Mouse (Mus musculus) embryonic stem cell, embryonic (primary cell): Measurements from ENCODE around the gene Ctso.

Source experiments
- CTCF ChIA-PET, 4 experiments: fragments of 300-600 bp in 2 of 4; fragments of 350-600 bp in 2 of 4; sonication (Branson Sonifier 250); formaldehyde crosslinking; loops; one replicate each; lab custom pipeline; 2022; ENCODE audit warnings: inconsistent platforms in 2 of 4; lab: Charles Lee
- POLR2A ChIA-PET, 4 experiments: fragments of 300-600 bp in 2 of 4; fragments of 350-600 bp in 2 of 4; sonication (Branson Sonifier 250); formaldehyde crosslinking; loops; one replicate each; lab custom pipeline; 2022; ENCODE audit warnings: antibody characterized with exemption in 4 of 4, inconsistent platforms in 1 of 4; lab: Charles Lee

Gene Ctso

DNA sequence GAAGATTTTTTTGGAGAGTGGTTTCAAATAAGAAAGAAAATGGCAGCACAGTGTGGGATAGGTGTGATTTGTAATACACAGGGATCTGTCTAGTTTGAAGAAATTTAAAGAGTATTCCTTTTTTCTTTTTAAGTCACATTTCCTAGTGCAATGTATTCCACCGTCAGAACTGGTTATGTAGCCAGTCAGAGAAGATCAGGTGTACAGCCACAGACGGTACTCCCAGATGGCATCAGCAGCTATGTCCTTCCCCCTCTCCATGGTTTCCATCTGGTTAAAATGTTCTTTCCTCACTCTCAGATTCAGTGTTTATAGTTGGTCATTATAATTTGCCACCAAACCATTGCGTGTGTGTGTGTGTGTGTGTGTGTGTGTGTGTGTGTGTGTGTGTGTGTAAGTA, 10.7 kb downstream of the Ctso start:
- ChIA-PET CTCF (no interaction called here), POLR2A (no interaction called here)

DNA sequence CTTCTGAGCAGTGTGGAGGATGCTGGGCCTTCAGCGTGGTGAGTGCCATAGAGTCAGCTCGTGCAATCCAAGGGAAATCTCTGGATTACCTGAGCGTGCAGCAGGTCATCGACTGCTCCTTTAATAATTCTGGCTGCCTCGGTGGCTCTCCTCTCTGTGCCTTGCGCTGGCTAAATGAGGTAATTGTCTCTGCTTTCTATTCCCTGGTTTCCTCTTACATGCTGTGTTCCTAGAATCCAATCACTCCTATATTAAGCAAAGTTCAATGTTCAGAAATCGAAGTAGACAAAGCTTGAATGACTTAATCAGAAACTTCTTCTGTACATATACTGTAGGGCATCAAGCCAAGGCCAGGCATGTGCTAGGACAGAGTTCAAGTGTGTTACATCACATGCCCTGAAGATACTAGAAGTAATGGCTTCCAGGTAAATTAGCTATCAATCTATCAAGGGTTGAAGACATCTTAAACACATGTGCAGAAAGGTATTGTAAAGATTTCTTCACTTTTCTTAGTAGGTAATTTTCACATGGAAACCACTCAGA, 12.5 kb downstream of the Ctso start:
- ChIA-PET CTCF (no interaction called here), POLR2A (no interaction called here)

DNA sequence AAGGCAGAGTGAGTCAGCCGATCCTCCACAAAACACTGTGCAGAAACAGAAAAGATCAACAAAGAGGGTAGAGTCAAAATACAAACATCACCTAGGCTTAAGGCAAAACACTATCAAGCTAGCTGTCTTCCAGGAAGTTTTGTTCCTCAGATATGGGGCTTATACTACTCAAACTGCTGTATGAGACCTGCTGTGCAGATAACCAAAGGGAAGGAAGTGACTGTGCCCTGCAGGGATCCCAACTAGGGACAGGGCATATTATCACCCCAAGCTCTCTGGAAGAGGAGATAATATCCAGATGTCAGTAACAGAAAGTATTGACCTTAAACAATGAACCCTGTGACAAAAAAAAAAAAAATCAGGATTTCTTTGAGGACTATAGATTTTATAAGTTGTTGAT, 16.6 kb downstream of the Ctso start:
- CTCF ChIA-PET = no interaction called here
- POLR2A ChIA-PET = no interaction called here

DNA sequence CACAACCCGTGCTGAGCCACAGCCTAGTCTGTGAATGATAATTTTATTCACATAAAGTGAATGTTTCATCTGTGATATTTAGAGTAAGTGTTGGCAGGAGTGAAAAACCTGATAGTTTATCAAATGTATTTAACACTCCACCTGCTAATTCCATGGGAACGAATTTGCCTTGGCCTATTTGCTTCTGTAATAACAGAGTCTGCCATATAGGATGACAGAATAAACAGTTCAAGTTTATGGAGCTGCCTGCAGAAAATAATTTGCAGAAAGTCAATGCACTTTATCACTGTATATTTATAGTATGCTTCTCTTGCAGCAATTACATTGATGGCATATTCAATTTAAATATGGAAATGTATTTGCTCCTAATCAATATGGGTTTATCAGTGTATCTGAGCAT, 19.4 kb downstream of the Ctso start:
- POLR2A ChIA-PET = no interaction called here
- CTCF ChIA-PET = no interaction called here

DNA sequence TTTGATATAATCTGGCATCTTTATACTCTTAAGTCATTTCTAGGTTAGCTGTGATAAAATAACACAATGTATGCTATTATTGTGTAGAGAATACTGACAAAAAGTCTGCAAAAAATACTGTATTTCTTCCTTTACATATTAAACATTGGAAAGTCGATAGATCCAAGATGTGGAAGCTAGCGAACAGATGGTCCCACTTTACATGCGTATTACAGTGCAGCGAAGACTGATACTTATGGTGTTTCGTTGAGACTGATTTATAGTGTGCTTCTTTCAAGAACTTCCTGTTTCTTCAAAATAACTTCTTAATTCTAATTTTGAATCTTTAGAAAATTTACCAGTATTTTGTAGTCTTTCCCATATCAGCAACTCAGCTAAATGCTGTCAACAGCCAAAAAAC, 25.1 kb downstream of the Ctso start:
- ChIA-PET POLR2A (no interaction called here), CTCF (no interaction called here)

DNA sequence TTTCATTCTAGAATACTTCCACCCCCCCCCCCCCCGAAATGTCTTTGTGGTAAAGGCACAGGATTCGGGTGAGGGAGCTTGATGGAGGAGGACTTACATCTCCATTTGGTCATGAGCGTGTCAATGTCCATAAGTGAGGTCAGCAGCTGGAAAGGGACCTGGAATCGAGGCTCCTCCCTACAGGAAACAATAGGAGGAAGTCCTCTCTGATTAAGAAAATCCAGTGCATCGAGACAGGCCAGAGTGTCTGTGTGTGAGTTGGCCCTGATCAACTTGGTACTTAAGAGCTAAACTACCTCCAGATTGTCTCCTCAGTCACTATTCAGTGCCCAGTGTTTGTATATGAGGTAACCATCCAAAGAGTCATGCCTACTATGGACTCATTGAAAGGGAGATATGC, 28.9 kb downstream of the Ctso start:
- POLR2A ChIA-PET = no interaction called here
- CTCF ChIA-PET = no interaction called here

DNA sequence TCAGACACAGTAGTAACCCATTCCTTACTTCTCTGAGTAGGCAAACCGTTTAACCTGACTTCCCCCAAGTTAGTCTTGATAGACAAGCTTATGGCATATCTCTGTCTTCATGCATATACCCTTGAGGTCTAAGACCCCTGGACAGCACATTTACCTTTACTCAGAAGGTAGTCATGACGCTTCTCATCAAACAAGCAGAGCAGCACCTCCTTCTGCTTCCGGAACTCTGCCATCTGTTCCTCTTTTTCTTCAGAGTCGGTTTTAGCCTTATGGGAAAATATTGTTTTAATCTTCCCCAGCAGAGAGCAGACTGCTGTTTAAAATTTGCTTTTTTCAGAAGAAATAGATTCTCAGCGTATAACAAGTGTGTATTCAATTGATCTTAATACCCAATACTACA, 31.4 kb downstream of the Ctso start:
- ChIA-PET POLR2A (no interaction called here), CTCF (no interaction called here)

DNA sequence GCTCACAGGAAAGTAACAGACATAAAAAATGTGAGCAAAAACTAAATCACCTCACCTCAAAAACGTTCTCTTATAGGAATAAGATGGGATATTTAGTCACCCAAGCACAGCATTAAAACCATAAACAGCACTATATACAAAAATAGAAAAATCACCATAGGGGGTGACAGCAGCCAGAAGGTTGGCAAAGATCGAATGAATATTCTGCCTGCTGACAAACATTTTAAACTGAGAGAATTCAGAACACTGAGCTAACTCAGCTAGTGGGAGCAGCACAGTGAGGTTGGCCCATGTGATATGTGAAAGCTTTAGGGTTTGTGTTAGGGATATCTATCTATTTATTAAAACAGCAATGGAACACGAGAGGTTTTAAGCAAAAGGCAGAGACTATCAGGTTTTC, 32.2 kb downstream of the Ctso start:
- ChIA-PET POLR2A (no interaction called here), CTCF (no interaction called here)

DNA sequence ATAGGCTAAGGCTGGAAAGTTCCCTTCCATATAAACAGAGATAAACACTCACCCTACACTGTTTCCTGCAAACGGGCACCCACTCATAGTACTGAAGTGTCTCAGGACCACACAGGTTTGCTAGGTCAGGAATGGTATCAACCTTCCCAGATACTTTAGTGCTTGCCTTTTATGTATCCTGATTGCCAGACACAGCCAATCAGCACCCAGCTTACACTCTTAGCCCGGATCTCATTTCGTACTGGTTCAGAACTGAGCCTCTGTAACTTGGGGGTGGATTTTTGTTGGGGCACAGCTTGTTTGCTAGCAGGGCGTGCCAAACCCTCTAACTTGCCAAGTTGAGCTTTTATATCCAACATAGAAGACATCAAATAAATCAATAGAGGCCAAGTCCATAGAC, 43.2 kb downstream of the Ctso start:
- CTCF ChIA-PET = no interaction called here
- POLR2A ChIA-PET = no interaction called here

DNA sequence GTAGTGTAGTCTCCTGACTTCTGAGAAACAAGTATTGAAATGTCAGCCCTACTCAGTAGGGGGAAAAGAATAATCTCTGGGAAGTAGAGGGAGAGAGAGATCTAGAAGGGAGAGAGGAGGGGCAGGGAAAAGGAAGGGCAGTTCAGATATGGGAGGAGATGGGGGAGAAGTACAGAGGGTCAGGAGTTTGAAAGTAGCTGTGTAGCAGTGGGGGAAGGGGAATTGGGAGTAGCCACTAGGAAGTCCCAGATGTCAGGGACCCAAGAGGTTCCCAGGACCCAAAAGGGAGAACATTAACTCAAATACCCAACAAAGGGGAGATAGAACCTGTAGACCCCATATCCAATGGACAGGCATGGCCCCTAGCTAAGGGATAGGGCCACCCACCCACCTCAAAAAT, 43.7 kb downstream of the Ctso start, which contains the start of gene Tdo2:
Gene Tdo2, minus strand, starts transcription at position 101 of the 400 bp plus-strand sequence.
- POLR2A ChIA-PET = no interaction called here
- CTCF ChIA-PET = no interaction called here

DNA sequence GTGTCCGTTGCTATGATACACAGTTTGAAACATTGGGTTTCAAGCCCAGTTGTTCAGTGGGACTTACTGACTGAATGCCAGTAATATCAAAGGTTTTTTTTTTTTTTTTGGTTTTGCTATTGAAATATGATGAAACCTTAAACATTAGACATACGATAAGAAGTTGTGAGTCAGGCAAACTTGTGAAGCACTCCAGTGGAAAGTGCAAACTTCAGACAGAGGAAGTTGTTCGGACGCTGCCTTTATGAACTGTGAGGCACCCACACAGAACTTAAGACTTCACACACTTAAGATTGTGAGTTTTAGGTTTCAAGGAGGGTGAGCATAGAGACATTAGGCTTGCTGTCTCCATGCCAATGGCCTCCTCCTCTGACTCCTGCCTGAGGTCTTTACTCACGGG, 49.2 kb downstream of the Ctso start:
- ChIA-PET CTCF (no interaction called here), POLR2A (no interaction called here)

DNA sequence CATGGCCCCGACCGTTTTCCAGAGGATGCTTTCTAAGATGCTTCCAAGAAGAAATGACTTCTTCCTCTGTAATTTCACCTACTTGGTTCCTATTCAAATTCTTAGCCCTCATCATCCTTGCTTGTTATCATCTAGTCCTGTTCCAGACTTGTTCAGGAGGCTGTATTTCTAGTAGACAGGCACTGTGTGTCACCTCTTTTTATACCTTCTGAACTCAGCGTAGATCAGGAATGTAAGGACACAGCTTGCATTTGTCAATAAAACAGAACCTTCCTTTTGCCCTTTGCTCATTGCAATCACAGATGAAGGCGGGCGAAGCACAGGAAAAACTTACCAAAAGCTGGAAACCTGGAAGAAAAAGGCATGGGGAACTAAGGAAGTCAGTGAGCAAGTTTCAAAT, 49.6 kb downstream of the Ctso start, which contains the start of gene Asic5:
Gene Asic5, plus strand, starts transcription at position 301 of the 400 bp plus-strand sequence.
- ChIA-PET POLR2A (no interaction called here), CTCF (no interaction called here)

DNA sequence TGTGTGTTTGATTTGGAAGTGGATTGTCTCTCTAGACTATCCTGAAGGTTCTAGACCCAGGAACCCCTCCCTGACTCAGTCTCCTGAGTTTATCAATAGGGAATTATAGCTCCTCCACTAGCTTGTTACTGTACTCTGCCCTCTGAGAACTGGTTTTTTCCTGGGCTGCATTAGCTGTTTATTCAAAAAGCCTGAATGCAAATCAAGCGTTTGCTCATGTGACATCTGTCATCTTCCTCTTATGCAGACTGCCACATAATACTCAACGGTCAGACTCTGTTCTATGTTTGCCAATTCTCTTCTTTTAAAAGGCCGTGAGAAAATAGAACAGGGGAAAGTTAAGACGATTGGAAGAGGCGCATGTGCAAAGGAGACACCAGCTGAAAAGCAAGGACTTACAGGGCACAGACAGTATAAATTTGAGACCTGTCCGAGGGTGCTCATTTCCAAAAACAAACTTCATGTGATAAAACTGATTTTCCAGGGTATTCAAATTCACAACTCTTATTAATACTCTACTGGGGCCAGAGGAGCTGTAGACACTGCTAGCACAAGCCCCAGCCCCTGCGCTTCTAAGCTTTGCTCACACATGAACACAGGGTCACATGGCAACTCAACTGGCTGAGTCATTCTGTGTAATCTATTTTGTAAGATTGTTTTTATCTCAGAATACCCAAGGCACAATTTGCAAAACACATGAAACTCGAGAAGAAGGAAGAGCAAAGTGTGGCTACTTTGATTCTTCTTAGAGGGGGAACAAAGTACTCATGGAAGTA, 50.9 kb downstream of the Ctso start:
- ChIA-PET POLR2A (interaction anchor here in 1 of 4 experiments (0.6 kb wide), 1 partner anchor 43 kb away, joined by 3 read pairs; no protein-coding TSS in a partner anchor), CTCF (interaction anchor here in 1 of 4 experiments (0.6 kb wide), 1 partner anchor 20 kb away, joined by 3 read pairs; no protein-coding TSS in a partner anchor)

DNA sequence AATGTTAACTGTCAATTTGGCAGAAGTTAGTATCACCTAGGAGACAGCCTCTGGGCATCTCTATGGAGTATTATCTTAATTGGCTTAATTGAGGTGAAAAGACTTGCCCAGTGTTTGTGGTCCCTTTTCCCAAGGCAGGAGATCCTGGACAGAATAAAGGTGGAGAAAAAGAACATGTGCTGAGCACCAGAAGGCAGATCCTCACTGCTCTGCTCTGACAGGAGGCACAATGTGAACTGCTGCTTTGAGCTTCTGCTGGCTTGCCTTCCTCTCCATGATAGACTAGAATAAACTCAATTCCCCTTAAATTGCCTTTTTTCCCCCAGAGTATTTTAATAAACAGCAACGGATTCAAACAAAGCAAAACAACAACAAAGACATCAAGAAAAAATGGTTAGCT, 52.7 kb downstream of the Ctso start:
- CTCF ChIA-PET = no interaction called here
- POLR2A ChIA-PET = no interaction called here

DNA sequence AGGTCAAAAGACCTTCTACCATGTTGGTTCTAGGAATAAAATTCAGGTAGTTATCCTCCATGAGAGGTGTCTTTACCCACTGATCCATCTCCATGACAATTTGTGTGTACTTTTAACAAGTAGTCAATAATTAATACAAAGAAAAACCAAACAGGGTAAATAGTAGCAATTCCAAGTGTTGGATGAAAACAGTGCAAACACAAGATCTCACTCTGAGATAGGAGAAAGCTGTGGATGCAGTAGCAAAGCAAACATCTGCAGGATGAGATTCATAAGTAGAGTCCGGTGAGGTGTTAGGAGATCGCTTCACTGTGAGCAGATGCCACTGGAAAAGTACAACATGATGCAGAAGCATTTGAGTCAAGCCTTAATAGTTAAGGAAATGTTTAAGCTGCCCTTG, 53.7 kb downstream of the Ctso start:
- ChIA-PET CTCF (no interaction called here), POLR2A (no interaction called here)

DNA sequence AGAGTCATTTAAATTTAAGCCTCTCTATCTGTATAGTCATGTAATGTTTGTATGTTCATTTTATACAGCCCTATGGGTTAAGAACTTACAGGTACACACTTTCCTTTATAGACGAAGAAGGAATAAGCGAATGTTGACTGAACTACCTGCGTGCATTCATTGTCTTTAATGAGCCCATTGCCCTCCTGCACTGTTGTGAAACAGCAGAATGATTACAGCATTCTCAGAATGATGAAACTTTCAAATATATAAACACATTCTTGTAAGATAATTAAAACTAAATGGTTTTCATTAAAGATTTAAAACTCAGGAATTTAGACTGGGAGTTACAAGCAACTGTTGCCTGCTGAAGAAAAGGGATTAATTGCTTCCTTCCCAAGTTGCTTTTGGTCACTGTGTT, 55.2 kb downstream of the Ctso start:
- CTCF ChIA-PET = interaction anchor here in 1 of 4 experiments (0.6 kb wide), 1 partner anchor 9 kb away, joined by 7 read pairs; no protein-coding TSS in a partner anchor
- POLR2A ChIA-PET = no interaction called here

DNA sequence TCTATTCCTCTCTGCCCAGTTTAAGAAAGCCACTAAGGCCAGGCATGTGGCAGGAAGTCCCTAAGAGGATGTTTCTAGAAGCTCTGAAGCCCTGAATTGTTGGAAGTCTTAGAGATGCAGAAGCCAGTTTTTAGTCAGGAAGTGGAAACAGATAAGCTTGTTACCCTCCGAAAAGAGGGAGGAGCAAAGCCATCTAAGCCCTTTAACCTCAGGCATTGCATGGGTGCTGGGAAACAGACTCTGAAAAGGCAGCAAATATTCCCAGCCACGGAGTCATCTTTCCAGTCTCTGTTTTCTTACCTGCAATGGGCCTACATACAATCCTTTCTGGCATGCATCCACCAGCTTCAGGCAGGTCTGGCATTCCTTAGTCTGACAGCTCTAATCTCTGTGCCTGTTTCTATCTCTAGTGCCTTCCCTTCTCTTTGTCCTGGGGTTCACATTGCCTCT, 57.3 kb downstream of the Ctso start:
- POLR2A ChIA-PET = no interaction called here

DNA sequence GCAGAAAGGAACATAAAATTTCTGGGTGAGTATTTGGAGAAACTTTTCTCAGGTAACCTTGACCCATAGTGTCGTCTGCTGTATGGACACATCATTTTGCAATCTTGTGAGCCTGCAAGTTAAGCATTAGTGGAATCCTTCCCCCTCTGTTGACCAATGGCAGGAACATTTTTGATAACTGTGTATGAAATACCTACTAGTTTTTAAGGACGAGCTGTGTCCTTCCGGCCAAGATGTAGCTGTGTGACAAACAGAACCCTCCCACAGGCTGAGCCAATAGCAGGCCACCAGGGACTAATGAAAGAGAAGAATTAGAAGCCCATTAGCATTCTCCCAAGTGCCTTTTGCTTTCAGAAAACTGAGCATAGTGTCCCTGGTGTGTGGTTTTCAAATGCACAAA, 58.1 kb downstream of the Ctso start:
- ChIA-PET POLR2A (no interaction called here), CTCF (no interaction called here)

More for the DNA sequence above, 57.3 kb downstream of the Ctso start:
- CTCF ChIA-PET = no interaction called here

DNA sequence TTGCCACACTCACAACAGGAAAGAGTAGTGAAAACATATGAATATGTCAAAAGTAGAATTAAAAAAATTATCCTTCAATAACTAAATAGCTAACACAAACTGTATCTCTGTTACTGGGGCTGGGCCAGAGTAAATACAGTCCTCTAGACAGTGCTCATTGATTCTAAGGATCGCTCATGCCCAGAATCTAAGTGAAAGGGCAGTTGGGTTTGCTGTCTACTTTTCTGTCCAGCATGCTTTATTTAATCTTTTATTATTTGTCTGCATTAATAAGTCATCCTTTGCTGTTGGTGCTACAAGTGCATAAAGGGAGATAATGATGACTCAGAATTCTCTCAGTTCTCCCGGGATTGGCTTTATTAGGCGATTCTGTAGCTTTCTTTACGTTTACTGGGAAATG, 63.0 kb downstream of the Ctso start:
- ChIA-PET POLR2A (no interaction called here), CTCF (interaction anchor here in 1 of 4 experiments (0.6 kb wide), 1 partner anchor 916 kb away, joined by 3 read pairs; no protein-coding TSS in a partner anchor)

DNA sequence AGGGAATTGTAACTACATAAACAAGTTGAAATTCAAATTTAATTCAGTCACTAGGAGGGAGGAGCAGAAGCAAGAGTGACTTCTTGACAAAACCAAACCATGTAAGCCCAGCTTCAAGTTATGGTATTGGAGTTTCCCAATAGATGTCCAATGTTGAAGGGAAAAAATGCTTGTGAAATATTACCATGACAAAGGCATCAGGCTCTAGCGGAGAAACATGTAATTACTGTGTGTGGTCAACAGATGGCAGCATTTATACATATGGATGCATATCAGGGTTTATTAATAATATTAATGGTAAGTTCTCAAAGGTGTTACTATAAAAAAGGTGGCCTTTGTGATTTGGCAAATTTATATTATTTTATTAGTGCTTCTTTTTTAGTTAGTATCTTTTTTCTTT, 63.6 kb downstream of the Ctso start:
- POLR2A ChIA-PET = no interaction called here
- CTCF ChIA-PET = interaction anchor here in 1 of 4 experiments (0.6 kb wide), 1 partner anchor 1062 kb away, joined by 3 read pairs; no protein-coding TSS in a partner anchor
